7 mouse cellular contexts compared by ENCODE assay signal in the genomic region with DNA sequence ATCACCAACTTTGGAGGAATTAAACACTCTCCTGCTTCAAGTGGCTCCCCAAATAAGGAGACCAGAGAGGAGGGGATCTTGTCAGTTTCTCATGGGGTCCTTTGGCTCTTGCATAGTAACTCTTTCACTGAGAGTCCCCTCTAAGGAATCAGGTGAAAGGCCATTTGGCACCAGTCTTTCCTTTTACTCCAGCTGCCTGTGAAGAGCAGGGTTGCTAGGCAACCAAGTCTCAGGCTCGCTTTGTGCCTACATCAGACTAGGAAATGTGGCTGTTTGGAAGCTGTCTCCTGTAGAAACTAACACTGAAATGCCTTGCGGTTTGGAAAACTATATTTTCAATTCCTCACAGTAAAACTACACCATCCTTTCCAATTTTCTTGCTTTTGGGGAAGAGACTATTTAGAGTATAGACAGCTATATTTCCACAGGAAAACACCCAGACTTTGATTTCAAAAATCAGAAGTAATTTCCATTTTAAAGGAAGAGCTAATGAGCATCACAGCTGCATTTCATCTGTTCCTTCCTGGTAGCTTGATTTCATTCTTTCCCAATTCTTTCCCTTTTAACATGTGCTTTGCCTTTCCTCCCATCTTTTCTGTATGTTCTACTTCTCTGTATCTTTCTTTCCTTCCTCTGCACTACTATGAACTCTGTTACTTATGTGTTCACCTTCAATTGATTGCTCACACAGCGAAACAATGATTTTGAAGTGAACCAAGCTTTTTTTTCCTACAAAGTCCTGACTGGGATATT.
A peak's percentile ranks its signal among the peaks of the same experiment; 100 is the strongest.
DNase-seq lines count a peak whose midpoint lies in the region; ATAC-seq and TF ChIP-seq lines count a peak whose summit lies in the region.

No protein-coding gene starts in this region.

- H3K27me3 ChIP-seq in forebrain, embryonic 10.5 days (ENCODE audit: poor library complexity, severe bottlenecking), result no peaks in the 10 kb centered on the region
- no peaks in the 10 kb centered on the region for H3K27me3 ChIP-seq in midbrain, embryonic 13.5 days
- no peaks in the 10 kb centered on the region for H3K27me3 ChIP-seq in stomach, postnatal 0 days (ENCODE audit: control insufficient read depth, insufficient read depth, low read length)

- no peaks in the 10 kb centered on the region for H3K9me3 ChIP-seq in forebrain, embryonic 10.5 days
- H3K9me3 ChIP-seq in midbrain, embryonic 13.5 days, result no peaks in the 10 kb centered on the region
- no peaks in the 10 kb centered on the region for H3K9me3 ChIP-seq in stomach, postnatal 0 days (ENCODE audit: control insufficient read depth, low read length)

- 20% methylated on average over 3 of the region's 3 CpGs for WGBS in forebrain, embryonic 10.5 days
- WGBS in midbrain, embryonic 13.5 days, result 10% methylated on average over 3 of the region's 3 CpGs
- WGBS in stomach, postnatal 0 days, result 30% methylated on average over 3 of the region's 3 CpGs

- peaks cover 42% of the 10 kb centered on the region for H3K4me1 ChIP-seq in forebrain, embryonic 10.5 days
- peaks cover 33% of the 10 kb centered on the region for H3K4me1 ChIP-seq in midbrain, embryonic 13.5 days (replicated peaks)
- H3K4me1 ChIP-seq in stomach, postnatal 0 days (replicated peaks; ENCODE audit: control insufficient read depth, insufficient read depth), result no peaks in the 10 kb centered on the region

- H3K9ac ChIP-seq in midbrain, embryonic 13.5 days (replicated peaks), result no peak overlapping the region
- H3K9ac ChIP-seq in stomach, postnatal 0 days (ENCODE audit: low read length), result no peak overlapping the region

- no peak for TF ChIP-seq EP300 in stomach, postnatal 0 days (optimal IDR thresholded peaks at IDR 0.05)

- peak overlapping the region; percentile 30 for H3K4me2 ChIP-seq in midbrain, embryonic 13.5 days (replicated peaks)
- H3K4me2 ChIP-seq in stomach, postnatal 0 days (replicated peaks; ENCODE audit: low read depth), result no peak overlapping the region

- ATAC-seq in midbrain, embryonic 13.5 days, result peak; percentile 97
- ATAC-seq in stomach, postnatal 0 days (ENCODE audit: low FRiP score, low TSS enrichment), result no peak
- ATAC-seq in megakaryocyte progenitor cell, adult 5-6 weeks (replicated peaks; ENCODE audit: poor library complexity), result no peak

- DNase-seq in cerebellum, postnatal 10 days, result peak; percentile 43 to 57
- DNase-seq in forebrain, embryonic 10.5 days (ENCODE audit: extremely low spot score, low spot score), result peak; percentile 68
- peak; percentile 52 to 81 for DNase-seq in layer of hippocampus, adult 2 months (ENCODE audit: low spot score in 2 of 2)
- DNase-seq in stomach, postnatal 0 days (ENCODE audit: low spot score), result no peak
- no peak for DNase-seq in testis, postnatal 10 days (ENCODE audit: low spot score)

- TF ChIP-seq CTCF in layer of hippocampus, adult 2 months (conservative IDR thresholded peaks at IDR 0.05), result no peak
- TF ChIP-seq CTCF in stomach, postnatal 0 days (IDR thresholded peaks at IDR 0.05; ENCODE audit: low read depth), result no peak

- H3K36me3 ChIP-seq in forebrain, embryonic 10.5 days (replicated peaks), result no peaks in the 10 kb centered on the region
- no peaks in the 10 kb centered on the region for H3K36me3 ChIP-seq in midbrain, embryonic 13.5 days
- H3K36me3 ChIP-seq in stomach, postnatal 0 days (ENCODE audit: control insufficient read depth, insufficient read depth, low read length), result no peaks in the 10 kb centered on the region

- peak overlapping the region; percentile 28; the same call in 1 of the 2 replicates for H3K4me3 ChIP-seq in forebrain, embryonic 10.5 days
- H3K4me3 ChIP-seq in layer of hippocampus, adult 2 months, result no peak overlapping the region
- H3K4me3 ChIP-seq in midbrain, embryonic 13.5 days (replicated peaks), result no peak overlapping the region
- H3K4me3 ChIP-seq in stomach, postnatal 0 days (ENCODE audit: low read depth, low read length), result no peak overlapping the region

- H3K27ac ChIP-seq in forebrain, embryonic 10.5 days, result peak overlapping the region; percentile 86
- peak overlapping the region; percentile 57 for H3K27ac ChIP-seq in layer of hippocampus, adult 2 months
- peak overlapping the region; percentile 93 for H3K27ac ChIP-seq in midbrain, embryonic 13.5 days
- H3K27ac ChIP-seq in stomach, postnatal 0 days (replicated peaks), result no peak overlapping the region

Comparison
In these comparisons a context has a peak if more than half of its experiments do, and no peak if none do; other contexts are left out.
1. DNase-seq: peak in cerebellum, postnatal 10 days (2 of 2), forebrain, embryonic 10.5 days (single experiment) and layer of hippocampus, adult 2 months (2 of 2); none in stomach, postnatal 0 days (single experiment) and testis, postnatal 10 days (single experiment).